Mouse (Mus musculus): ENCODE results near the gene Akain1.

DNA sequence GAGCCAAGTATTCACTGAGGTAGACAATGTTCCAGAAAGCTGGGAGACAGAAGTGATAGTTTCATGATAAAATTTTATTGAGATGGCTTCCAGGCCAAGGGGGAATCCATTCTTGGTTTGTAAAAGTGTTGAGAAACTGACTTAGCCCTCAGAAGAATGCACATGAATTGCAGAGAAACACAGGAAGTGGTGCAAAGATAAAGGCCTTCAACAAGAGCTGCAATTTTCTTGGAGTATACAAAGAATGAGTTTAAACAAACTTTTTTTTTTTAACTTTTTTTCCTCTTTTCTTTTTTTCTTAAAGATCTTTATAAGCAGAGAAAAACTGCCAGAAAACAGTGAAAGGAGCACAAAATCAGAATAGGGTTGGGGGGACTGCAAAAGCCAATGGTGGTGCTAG is 23.0 kb upstream of the Akain1 start:
- TF ChIP-seq CTCF (IDR thresholded peaks at IDR 0.05; ENCODE audit: low read depth) (no peak), EP300 (IDR thresholded peaks at IDR 0.05; ENCODE audit: low read depth) (no peak)
